Mouse (Mus musculus) spleen, adult 2 months (tissue): ENCODE data around the gene Pax5. TPM values are rescaled to one million over a fixed set of nuclear protein-coding genes. Genes with fewer than 3 reads are reported as not detected.

Experiments used
- DNase-seq, 2 experiments: peaks; one replicate each; pipeline versions ENCODE4 v3.0.0 to v3.0.0-alpha.2; 2012 to 2021; ENCODE audit warnings: low spot score in 2 of 2, low read depth in 1 of 2
- H3K27ac ChIP-seq: fragments of 200-500 bp; 2 replicates; pipeline ENCODE4 v1.5.1; 2012; ENCODE audit warnings: low read length, inconsistent platforms; ENCODE audit not compliant: insufficient read depth
- H3K27me3 ChIP-seq: fragments of 200-500 bp; 2 replicates; pipeline ENCODE4 v1.6.1; 2012; ENCODE audit warnings: mild to moderate bottlenecking, moderate library complexity, low read length, inconsistent platforms; ENCODE audit not compliant: control insufficient read depth, insufficient read depth
- H3K36me3 ChIP-seq: fragments of 200-500 bp; 2 replicates; pipeline ENCODE4 v1.6.1; 2012; ENCODE audit warnings: mild to moderate bottlenecking, low read length, inconsistent platforms; ENCODE audit not compliant: control insufficient read depth, insufficient read depth
- H3K4me1 ChIP-seq: fragments of 200-500 bp; 2 replicates; pipeline ENCODE4 v1.6.1; 2011; ENCODE audit warnings: inconsistent platforms; ENCODE audit not compliant: control insufficient read depth, insufficient read depth, insufficient read length
- H3K4me3 ChIP-seq: fragments of 200-500 bp; 2 replicates; pipeline ENCODE4 v1.5.1; 2011; ENCODE audit warnings: mild to moderate bottlenecking, inconsistent platforms; ENCODE audit not compliant: insufficient read depth, insufficient read length; ENCODE audit errors: extremely low read depth
- CTCF ChIP-seq: fragments of 200-500 bp; IDR thresholded peaks from 2 replicates; pipeline ENCODE4 v1.5.1; 2011; ENCODE audit warnings: mild to moderate bottlenecking, inconsistent platforms; ENCODE audit not compliant: insufficient read depth, insufficient read length, insufficient replicate concordance; ENCODE audit errors: extremely low read depth
- POLR2A ChIP-seq: fragments of 200-500 bp; IDR thresholded peaks from 2 replicates; pipeline ENCODE4 v1.6.1; 2011; ENCODE audit warnings: low read depth, low read length, inconsistent platforms
- WGBS: fragments of 180-500 bp; shearing (Covaris S2); methylation state at CpG from one replicate; pipeline ENCODE4 v1.1.7; 2018; 5-methylcytosine and 5-hydroxymethylcytosine counted together
- polyA plus RNA-seq: library from polyadenylated mRNA; depleted of rRNA; stranded (reverse); fragments of >200 nt; gene quantifications from 2 replicates; pipeline ENCODE4 v1.2.3, GENCODE M21; 2012

The Pax5 gene
- polyA plus RNA-seq, 1 experiment: 131 TPM

GRCm38 (mm10) chr4:44706865-44707264, 3.4 kb downstream of the Pax5 start:
- no peak for DNase-seq
- peak overlapping the region; percentile 44 for H3K4me3 ChIP-seq
- peaks cover 3% of the 10 kb centered on the region; the same call in 1 of the 2 replicates for H3K27me3 ChIP-seq
- H3K36me3 ChIP-seq: peaks cover 19% of the 10 kb centered on the region
- TF ChIP-seq POLR2A: no peak
- TF ChIP-seq CTCF: no peak
- peaks cover 4% of the 10 kb centered on the region for H3K4me1 ChIP-seq
- H3K27ac ChIP-seq: peak overlapping the region; percentile 94
- 18% methylated on average over 1 of the region's 1 CpGs for WGBS

- peak overlapping the region; percentile 44 for H3K4me3 ChIP-seq
- peaks cover 3% of the 10 kb centered on the region; the same call in 1 of the 2 replicates for H3K27me3 ChIP-seq
- 5% methylated on average over 7 of the region's 7 CpGs for WGBS
- DNase-seq: peak in 1 of 2 experiments; percentile 88
- TF ChIP-seq POLR2A (no peak), CTCF (no peak)
- peaks cover 12% of the 10 kb centered on the region for H3K4me1 ChIP-seq
- peaks cover 23% of the 10 kb centered on the region for H3K36me3 ChIP-seq
- peak overlapping the region; percentile 94 for H3K27ac ChIP-seq
Observed at GRCm38 (mm10) chr4:44705967-44706366, 4.3 kb downstream of the Pax5 start.

- 4% methylated on average over 3 of the region's 3 CpGs for WGBS
- Histone ChIP-seq H3K27me3 (peaks cover 3% of the 10 kb centered on the region; the same call in 1 of the 2 replicates), H3K27ac (peak overlapping the region; percentile 94), H3K36me3 (peaks cover 23% of the 10 kb centered on the region), H3K4me3 (peak overlapping the region; percentile 44), H3K4me1 (peaks cover 18% of the 10 kb centered on the region)
- TF ChIP-seq POLR2A: peak; percentile 14; the same call in 1 of the 2 replicates
- TF ChIP-seq CTCF: no peak
- peak; percentile 71 to 74 for DNase-seq
Observed at GRCm38 (mm10) chr4:44705151-44705550, 5.1 kb downstream of the Pax5 start.

- H3K27ac ChIP-seq: peak overlapping the region; percentile 94
- WGBS: under 1% methylated on average over 38 of the region's 38 CpGs
- peak; percentile 92 to 95 for DNase-seq
- H3K4me1 ChIP-seq: peaks cover 20% of the 10 kb centered on the region
- TF ChIP-seq CTCF (no peak), POLR2A (no peak; the same call in 1 of the 2 replicates)
- peak overlapping the region; percentile 61 for H3K4me3 ChIP-seq
- H3K27me3 ChIP-seq: peaks cover 3% of the 10 kb centered on the region; the same call in 1 of the 2 replicates
- peaks cover 23% of the 10 kb centered on the region for H3K36me3 ChIP-seq
Observed at GRCm38 (mm10) chr4:44704369-44704745, 5.9 kb downstream of the Pax5 start.

- Histone ChIP-seq H3K4me3 (peak overlapping the region; percentile 61), H3K27me3 (peaks cover 3% of the 10 kb centered on the region; the same call in 1 of the 2 replicates), H3K27ac (peak overlapping the region; percentile 80), H3K36me3 (peaks cover 23% of the 10 kb centered on the region), H3K4me1 (peaks cover 20% of the 10 kb centered on the region)
- DNase-seq: no peak
- no peak for TF ChIP-seq POLR2A
- no peak for TF ChIP-seq CTCF
- 2% methylated on average over 66 of the region's 66 CpGs for WGBS
Observed at GRCm38 (mm10) chr4:44703686-44704368, 6.5 kb downstream of the Pax5 start.

- peak overlapping the region; percentile 61 for H3K4me3 ChIP-seq
- peaks cover 23% of the 10 kb centered on the region for H3K36me3 ChIP-seq
- no peak for DNase-seq
- WGBS: 2% methylated on average over 55 of the region's 58 CpGs
- peaks cover 20% of the 10 kb centered on the region for H3K4me1 ChIP-seq
- peak overlapping the region; percentile 80 for H3K27ac ChIP-seq
- H3K27me3 ChIP-seq: peaks cover 3% of the 10 kb centered on the region; the same call in 1 of the 2 replicates
- no peak for TF ChIP-seq CTCF
- TF ChIP-seq POLR2A: no peak
Observed at GRCm38 (mm10) chr4:44702891-44703685, 7.2 kb downstream of the Pax5 start.
